Mouse (Mus musculus) adrenal gland, postnatal 14 days (tissue): Measurements from ENCODE around the gene Ddx19a. TPM values are rescaled to one million over a fixed set of nuclear protein-coding genes. Genes with fewer than 3 reads are reported as not detected.
"Not testable (repeated sequence)": the region's sequence is repeated elsewhere in the genome, so short reads cannot be mapped to it uniquely, and the experiment has no call there.

Source experiments
- DNase-seq: peaks from one replicate; pipeline ENCODE4 v3.0.0; 2021; ENCODE audit warnings: mixed read lengths
- long read RNA-seq, 2 experiments: library from polyadenylated mRNA; stranded (forward); transcript quantifications; one replicate each; pipeline ENCODE4 v2.0.0; 2021
- total RNA-seq: library from RNA; stranded (reverse); gene quantifications from 2 replicates; pipeline ENCODE4 v1.2.3, GENCODE M21; 2021

The Ddx19a gene
- 47.4 and 54.0 TPM in 2 replicates for total RNA-seq
- long read RNA-seq, experiment 1, transcript Ddx19a-201 (12 exons, 2,547 nt) = major isoform, 23 of 33 reads
- long read RNA-seq, experiment 1, partial matches to known transcripts = 7 of 33 reads
- long read RNA-seq, experiment 1, other reads (novel, unspliced or antisense) = 2 of 33 reads
- long read RNA-seq, experiment 2, transcript Ddx19a-201 (12 exons, 2,547 nt) = major isoform, 15 of 18 reads
- long read RNA-seq, experiment 2, partial matches to known transcripts = 3 of 18 reads
- long read RNA-seq, experiment 2, other reads (novel, unspliced or antisense) = 0 of 18 reads

DNA sequence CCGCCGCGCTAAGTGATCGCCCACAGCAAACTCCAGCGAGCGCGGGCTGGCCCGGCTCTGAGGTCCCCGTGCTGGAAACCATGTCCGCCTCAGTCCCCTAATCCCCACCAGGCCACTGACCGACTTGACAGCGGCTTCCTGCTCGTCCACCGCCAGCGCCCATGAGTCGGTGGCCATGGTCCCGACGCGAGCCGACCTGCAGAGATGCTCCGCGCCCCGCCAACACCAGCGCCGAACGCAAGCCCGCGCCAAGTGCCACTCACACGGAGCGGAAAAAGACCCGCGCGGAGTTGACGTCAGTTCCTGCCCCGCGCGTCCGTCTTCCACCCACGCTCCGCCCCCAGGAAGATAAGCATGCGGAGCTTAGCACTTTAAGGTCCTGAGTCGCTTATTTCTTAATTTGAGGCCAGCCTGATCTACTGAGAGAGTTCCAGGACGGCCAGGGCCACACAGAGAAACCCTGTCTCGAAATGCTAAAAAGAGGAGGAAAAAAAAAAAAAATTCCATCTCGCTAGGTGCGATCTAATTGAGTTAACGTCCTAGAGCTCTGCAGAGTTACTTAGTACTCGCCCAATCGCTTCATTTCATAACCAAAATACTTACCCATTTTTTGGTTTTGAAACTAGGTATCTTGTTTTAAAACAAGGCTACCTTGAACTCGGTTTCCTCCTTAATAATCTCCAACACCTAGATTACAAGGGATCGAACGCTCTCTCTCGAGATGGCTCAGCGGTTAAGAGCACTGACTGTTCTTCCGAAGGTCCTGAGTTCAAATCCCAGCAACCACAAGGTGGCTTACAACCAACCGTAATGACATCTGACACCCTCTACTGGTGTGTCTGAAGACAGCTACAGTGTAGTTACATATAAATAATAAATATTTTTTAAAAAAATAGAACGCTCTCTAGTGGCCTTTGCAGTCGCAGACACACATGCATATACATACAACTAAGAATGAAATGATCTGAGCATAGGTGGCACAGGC lies at the start of gene Ddx19a:
Gene Ddx19a, minus strand, starts transcription at position 254 of the 985 bp plus-strand sequence.
- peak; percentile 93 for DNase-seq

DNA sequence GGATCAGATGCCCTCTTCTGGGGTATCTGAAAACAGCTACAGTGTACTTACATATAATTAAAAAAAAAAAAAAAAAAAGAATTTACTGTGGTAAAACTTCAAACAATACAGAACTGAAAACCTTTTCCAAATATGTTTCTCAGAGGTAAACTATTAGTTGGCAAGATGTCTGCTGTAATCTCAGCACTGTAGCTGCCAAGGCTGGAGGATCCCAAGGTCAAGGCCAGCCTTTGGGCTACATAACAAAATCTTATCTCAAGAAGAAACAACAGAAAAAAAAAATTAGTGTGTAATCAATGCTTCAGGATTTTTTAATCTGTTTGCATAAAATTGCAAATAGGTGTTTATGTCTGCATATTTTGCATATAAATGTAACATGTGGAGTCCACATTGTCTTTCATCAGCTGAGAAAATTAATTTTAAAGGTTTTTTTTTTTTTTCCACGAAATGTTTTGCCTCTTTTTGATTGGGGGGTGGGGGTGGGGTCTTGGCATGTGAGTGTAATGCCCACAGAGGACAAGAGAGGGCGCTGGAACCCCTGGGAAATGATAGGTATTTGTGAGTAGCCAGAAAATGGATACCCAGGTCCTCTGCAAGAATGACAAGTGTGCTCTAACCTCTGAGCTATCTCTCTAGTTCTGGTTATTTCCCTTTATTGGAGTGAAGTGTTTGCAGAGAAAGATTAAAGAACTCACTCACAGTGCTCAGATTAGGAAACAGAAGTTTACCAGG lies 46.6 kb upstream of the Ddx19a start:
- DNase-seq = peak; percentile 64

DNA sequence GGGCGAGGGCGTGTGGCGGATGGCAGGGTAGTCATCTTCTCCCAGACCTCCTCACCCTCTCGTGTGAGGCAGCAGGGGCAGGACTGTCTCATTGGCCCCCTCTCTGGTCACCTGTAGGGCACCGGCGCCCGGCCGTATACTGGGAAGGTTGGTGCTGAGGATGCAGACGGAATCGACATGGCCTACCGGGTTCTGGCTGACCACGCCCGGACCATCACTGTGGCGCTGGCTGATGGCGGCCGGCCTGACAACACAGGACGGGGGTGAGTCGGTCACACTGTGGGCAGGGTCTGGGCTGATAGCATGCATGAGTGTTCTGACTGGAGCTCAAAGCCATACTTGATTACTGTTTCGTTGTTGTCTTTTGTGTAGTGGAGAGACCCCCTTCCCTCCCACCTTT lies 44.9 kb upstream of the Ddx19a start:
- no peak for DNase-seq

DNA sequence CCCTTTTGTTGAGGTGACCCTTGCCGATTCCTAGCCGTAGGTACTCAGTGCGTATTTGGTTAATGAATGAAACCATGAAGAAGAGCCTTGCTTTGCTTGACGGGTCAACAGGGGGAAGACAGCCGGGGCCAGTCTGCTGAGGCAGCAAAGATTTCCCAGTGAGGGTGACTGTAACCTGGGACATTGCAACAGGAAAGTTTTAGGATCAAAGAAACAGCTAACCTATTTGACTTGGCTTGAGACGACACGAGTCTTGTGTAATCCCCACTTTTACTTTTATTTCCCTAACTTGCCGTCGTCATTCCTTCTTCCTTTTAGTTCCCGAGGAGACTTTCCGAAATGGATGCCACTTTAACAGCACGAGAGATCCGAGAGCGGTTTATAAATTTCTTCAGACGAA lies 39.0 kb upstream of the Ddx19a start:
- DNase-seq = no peak

DNA sequence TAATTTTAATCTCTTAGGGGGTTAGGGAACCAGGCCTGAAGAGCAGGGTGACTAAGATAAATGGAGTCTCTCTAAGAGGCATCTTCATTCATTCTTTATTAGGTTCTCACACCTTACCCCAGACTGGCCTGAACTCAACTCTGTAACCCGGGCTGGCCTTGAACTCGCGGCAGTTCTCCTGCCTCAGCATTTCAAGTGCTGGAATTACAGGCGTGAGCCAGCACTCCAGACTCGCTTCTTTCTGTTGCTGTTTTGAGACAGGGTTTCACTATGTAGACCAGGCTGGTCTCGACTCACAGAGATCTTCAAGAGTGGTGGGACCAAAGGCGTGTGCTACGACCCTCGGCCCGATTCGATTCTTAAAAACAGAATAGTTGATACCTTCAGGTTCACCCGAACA lies 36.7 kb upstream of the Ddx19a start:
- DNase-seq = peak; percentile 60

DNA sequence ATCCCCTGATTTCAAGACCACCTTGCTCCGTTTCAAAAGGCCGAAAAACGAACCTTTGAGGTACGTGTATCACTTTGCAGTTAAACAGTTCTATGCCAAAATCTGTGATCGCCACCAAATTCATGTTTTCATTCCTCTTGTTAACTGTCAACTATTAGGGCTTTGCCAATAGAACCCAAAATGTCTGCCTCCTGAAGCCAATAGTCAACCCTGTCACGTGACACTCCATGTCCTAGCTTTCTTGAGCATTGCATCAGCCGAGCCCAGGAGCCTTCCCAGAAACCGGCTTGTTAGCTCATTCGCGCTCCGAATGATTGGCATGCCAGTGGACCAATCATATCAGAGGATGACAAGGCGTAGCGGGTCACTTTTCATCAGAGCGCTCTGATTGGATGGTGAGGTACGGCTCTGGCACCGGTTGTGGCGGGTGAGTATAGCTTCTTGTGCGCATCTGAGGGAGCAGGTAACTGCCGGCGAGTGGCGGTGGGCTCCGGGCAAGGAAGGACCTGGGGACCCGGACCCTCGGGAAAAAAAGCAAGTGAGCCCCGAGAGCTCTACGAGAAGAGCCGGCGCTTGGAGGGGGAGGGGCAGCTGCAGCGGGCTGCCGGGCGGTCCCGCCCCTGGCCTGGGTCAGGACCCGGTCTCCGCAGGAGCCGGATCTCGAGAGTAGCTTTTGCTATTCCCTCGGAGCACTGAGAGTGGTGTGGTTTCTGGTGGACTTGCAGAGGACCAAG lies 36.0 kb upstream of the Ddx19a start:
- peak; percentile 99 for DNase-seq

DNA sequence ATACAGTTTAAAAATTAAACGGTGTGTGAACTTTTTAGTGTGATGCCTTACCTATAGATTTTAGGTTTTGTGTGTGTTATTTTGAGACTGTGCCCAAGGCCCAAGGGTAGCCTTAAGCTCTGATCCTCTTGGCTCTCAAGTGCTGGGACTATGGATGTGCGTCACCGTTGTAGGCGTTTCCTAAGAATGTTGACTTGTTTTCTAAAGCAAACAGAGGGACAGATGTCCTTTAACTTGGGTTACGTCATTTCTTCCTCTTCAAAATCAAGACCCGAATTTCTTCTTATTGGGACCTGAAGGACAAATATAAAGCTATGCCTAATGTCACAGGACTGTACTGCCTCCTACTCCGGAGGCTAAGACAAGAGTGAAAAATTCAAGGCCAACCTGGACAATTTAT lies 35.3 kb upstream of the Ddx19a start, which contains the start of gene Aars:
Gene Aars, plus strand, starts transcription at position 229 of the 400 bp plus-strand sequence.
- no peak for DNase-seq

DNA sequence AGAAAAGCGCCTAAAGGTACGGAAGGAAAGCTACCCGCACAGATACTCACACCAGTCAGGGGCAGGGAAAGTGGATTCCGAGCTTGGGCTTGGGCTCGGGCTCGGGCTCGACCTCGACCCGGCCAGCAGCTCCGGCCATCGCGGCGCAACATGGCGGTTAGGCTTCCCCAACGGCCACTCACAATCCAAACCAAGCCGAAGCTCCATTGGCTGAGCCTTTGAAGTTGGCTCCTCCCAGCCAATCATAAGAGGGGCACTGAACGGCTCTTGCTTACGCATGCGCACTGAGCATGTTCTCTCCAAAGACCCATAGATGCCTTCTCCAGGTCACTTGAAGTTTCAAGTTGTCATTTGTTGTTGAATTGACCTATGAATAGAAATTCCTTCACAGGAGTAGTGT lies 34.0 kb upstream of the Ddx19a start, which contains the start of gene Ddx19b:
Gene Ddx19b, minus strand, starts transcription at position 180 of the 400 bp plus-strand sequence.
- no peak for DNase-seq

DNA sequence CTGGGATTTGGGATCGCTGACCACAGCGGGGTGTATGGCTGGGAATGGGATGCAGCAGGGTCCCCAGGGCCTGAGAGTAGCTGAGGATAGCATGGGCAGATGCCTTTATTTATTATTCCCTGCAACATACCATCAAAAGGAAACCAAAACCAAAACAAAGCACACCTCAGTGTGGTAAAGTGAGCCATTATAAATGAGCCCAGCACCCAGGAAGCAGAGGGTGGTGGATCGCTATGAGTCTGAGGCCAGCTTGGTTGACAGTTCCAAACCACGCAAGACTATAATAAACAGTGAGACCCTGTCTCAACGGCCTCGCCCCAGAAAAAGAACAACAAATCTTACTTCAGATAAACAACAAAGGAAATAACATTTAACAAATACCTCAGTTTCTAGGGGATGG lies 32.4 kb upstream of the Ddx19a start:
- no peak for DNase-seq

DNA sequence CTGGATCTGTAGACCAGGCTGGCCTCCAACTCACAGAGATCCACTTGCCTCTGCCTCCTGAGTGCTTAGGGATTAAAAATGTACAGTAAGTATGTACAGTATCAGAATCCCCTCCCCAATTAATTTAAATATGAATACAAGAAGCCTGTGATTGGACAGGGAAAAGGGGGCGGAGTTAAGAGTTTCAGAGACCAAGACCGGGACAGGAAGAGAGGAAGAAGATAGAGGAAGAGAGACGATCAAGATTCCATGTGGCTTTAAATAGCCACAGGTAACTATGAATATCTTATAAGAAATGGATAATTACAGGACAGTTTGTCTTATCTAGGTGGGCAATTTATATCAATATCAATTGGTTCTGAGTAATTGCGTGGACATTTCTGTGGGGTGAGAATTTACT lies 32.0 kb upstream of the Ddx19a start:
- DNase-seq = no peak

DNA sequence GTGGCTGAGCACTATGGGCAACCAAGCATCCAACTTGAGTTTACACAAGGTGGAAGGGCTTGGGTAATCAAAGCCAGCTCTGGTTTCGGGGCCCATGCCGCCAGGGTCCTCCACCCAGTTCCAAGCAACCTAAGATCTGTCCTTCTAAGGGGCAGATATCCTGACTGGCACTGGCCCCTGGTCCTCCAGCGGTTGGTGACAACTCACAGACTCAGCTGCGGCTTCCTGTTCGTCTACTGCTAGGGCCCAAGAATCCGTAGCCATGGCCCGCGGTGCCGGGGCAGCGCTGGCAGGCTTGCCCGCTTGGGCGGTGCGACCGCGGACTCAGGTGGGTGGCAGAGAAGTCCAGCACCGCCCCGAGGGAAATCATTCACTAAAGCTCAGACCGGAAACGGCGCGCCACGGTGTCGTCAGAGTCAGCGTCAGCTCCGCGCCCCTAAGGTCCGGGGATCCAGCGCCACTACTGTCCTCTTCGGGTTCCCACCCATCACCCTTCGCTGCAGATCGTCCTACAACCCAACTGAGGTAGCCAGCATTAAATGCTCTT lies 29.9 kb upstream of the Ddx19a start:
- DNase-seq = peak; percentile 96

DNA sequence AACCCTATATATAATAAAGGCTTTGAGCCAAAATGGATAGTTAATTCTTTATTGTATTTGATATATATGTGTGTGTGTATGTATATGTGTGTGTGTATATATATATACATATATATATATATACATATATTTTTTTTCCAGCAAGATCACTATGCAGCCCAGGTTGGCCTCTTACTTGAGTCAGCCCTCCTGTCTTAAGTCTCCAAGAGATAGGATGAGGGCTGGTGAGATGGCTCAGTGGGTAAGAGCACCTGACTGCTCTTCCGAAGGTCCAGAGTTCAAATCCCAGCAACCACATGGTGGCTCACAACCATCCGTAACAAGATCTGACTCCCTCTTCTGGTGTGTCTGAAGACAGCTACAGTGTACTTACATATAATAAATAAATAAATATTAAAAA lies 29.0 kb upstream of the Ddx19a start:
- not testable (repeated sequence) for DNase-seq

DNA sequence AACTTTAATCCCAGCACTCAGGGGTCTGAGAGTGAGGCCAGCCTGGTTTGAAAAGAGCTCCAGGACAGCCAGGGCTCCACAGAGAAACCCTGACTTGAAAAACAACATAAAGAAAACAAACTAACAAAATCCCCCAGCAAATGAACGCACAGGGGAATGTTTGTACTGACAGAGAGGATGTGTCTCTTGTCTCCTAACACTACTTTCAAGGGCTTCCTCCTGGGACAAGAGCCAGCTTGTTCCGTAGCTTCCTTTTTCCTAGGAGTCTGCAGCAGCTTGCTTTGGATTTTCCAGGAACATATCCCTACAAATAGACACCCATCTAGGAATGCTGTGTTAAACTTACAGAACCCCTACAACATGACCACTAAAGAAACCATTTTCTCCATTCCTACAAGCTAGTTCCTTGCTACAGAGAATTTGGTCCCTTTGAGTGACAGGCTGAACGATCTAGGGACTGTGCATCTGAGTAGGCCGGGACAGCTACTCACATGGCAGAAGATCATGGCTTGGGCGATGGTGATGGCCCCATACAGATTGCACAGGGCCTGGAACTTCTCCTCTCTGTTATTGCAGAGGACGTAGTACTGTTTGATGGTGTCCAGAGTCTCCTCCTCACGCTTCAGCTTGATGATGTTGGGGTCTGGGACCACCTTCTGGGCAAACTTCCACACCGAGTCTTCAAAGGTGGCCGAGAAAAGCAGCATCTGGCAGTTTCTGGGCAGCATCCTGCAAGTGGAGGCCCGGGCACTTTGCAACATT lies 12.8 kb upstream of the Ddx19a start:
- DNase-seq = not testable (repeated sequence)

DNA sequence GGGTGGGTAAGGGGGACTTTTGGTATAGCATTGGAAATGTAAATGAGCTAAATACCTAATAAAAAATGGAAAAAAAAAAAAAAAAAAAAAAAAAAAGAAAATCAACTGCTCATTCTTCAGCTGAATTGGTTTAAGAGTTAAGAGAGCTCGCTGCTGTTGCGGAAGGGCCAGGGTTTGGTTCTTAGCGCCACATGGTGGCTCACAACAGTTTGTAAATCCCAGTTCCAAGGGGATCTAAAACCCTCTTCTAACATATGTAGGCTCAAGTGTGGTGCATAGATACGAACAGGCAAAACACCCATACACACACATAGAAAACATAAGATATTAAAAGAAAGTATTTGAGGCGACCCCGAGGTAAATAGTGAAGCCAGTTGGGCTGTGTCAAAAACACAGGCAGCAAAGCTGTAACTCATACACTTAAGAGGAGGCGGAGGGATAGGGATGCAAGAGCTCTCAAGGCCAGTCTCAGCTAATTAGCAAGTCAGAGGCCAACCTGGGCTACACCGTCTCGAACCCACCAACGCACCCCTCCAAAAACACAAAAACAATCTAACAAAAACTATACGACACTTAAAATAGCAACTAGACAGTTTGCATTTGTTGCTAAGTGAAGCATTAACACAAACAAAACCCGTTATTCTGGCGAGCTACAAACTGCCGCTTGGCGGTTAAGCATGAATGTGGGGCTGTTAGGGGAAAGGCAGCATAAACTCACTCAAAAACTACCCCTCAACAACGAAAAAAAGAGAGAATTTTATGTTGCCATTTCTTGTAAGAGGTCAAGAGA lies 764 bp downstream of the Ddx19a start:
- no peak for DNase-seq

DNA sequence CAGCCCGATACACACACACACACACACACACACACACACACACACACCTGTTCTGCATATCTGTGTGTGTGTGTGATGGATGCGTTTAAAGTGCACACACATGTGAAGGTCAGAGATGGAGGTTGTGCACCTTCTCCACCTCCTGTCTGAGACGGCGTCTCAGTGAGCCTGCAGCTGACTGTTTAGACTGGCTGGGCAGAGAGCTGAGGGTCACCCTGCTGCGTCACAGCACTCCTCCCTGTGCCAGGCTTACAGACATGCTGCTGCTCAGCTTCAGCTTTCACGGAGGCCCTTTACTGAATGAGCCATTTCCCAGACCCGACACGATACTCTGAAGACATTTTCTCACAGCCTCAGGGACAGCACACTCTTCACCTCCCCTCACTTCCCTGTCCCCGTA lies 7.6 kb downstream of the Ddx19a start:
- no peak for DNase-seq

DNA sequence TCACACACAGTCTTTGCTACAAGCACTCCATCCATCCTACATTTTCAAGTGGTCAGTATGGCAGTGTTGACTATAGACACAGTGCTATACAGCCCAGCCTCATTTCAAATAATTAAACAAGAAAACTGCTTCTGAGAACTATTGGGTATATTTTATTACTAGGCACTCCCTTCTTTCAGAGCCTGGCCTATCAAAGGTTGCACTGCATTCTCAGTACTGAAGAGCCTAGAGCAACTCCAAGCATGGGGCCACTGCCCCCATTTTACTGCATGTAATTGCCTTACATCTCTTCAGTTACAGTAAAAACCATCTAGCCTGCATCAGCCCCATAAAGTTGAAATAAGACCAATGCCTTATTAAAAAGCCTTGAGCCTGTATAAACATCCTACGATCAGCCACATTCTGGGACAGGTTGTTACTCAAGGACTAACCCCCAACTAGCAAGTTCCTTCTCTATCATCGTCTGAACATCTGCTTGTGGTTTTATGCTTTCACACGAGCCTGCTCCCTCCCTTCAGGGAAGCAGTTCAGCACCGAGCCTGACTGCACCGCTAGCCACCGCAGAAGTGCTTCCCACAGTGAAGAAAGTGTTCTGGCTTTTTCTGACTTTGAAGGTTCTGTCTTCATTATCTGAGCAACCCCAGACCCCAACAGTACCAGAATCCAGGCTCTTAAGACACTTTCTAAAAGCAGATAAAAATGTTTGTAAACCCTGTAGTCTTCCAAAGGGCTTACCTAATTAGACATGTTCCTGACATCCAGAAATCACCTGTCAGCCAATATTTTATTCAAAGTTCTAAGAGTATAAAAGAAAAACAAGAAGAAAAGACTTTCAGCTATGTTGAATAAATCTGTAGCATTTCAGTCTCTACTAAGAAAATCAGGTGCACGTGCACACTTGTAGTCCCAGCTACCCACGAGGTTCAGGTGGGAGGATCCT lies 9.5 kb downstream of the Ddx19a start:
- no peak for DNase-seq

DNA sequence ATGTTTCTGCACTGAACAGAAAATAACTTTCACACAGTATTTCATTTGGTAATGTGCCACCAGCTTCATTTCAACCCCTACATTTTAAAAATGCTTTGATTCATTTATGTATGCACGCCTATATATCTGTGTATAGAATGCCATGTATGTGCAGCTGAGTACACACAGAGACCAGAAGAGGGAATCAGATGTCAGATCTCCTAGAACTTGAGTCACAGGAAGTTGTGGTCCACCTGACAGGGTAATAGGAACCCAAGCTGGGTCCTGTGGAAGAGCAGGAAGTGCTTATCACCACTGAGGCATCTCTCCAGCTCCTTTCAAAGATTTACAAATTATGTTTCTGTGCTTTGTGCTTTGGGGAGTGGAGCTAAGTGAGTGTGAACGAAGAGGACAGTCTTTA lies 16.3 kb downstream of the Ddx19a start:
- DNase-seq = no peak

DNA sequence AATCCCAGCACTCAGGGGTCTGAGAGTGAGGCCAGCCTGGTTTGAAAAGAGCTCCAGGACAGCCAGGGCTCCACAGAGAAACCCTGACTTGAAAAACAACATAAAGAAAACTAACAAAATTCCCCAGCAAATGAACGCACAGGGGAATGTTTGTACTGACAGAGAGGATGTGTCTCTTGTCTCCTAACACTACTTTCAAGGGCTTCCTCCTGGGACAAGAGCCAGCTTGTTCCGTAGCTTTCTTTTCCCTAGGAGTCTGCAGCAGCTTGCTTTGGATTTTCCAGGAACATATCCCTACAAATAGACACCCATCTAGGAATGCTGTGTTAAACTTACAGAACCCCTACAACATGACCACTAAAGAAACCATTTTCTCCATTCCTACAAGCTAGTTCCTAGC lies 19.6 kb downstream of the Ddx19a start:
- DNase-seq = not testable (repeated sequence)

DNA sequence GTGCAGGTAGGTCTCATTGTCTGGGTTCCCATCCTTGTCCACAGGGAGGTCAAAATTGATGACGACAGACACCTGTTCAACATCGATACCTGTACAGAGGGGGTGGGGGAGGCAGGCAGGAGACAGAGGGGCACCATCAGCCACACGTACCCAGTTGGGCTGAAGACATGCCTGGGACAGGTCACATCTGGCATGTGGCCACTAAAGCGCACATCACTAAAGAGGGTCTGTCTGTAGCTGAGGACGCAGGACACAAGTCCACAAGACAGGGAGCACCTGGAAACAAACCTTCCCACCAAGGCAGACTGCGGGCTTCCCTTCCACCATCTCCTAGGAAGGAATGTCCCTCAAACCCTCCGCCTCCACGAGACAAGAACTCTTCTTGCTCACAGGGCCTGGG lies 21.1 kb downstream of the Ddx19a start:
- DNase-seq = not testable (repeated sequence)
